Mouse (Mus musculus): Measurements from ENCODE around the gene Mdp1. TPM values are rescaled to one million over a fixed set of nuclear protein-coding genes. Genes with fewer than 3 reads are reported as not detected.

The Mdp1 gene
- polyA plus RNA-seq, 1 experiment: 45.8 TPM

GRCm38 (mm10) chr14:55697226-55697625, 36.9 kb upstream of the Mdp1 start:
- no peaks in the 10 kb centered on the region for H3K4me1 ChIP-seq (replicated peaks; ENCODE audit: control insufficient read depth, insufficient read depth, low read length)
- no peaks in the 10 kb centered on the region for H3K36me3 ChIP-seq (ENCODE audit: control insufficient read depth, insufficient read depth, low read length)
- H3K27ac ChIP-seq (ENCODE audit: control insufficient read depth, insufficient read depth, low read length): no peak overlapping the region
- TF ChIP-seq CTCF (IDR thresholded peaks at IDR 0.05; ENCODE audit: borderline replicate concordance, control insufficient read depth, extremely low read depth, insufficient read depth, low read length, poor library complexity): no peak
- no peak for TF ChIP-seq POLR2A (IDR thresholded peaks at IDR 0.05; ENCODE audit: control insufficient read depth, extremely low read depth, insufficient read depth, low read length, poor library complexity)
- WGBS: 69% methylated on average over 4 of the region's 4 CpGs
- H3K27me3 ChIP-seq (ENCODE audit: control insufficient read depth, insufficient read depth, low read length): no peaks in the 10 kb centered on the region
- no peak overlapping the region for H3K4me3 ChIP-seq (ENCODE audit: control insufficient read depth, insufficient read depth, low read length)
- DNase-seq: no peak

- 74% methylated on average over 10 of the region's 10 CpGs for WGBS
- H3K27me3 ChIP-seq (ENCODE audit: control insufficient read depth, insufficient read depth, low read length): no peaks in the 10 kb centered on the region
- H3K4me3 ChIP-seq (ENCODE audit: control insufficient read depth, insufficient read depth, low read length): no peak overlapping the region
- DNase-seq: no peak
- no peak overlapping the region for H3K27ac ChIP-seq (ENCODE audit: control insufficient read depth, insufficient read depth, low read length)
- no peaks in the 10 kb centered on the region for H3K36me3 ChIP-seq (ENCODE audit: control insufficient read depth, insufficient read depth, low read length)
- TF ChIP-seq CTCF (IDR thresholded peaks at IDR 0.05; ENCODE audit: borderline replicate concordance, control insufficient read depth, extremely low read depth, insufficient read depth, low read length, poor library complexity) (no peak), POLR2A (IDR thresholded peaks at IDR 0.05; ENCODE audit: control insufficient read depth, extremely low read depth, insufficient read depth, low read length, poor library complexity) (no peak)
- no peaks in the 10 kb centered on the region for H3K4me1 ChIP-seq (replicated peaks; ENCODE audit: control insufficient read depth, insufficient read depth, low read length)
Observed at GRCm38 (mm10) chr14:55689433-55689832, 29.1 kb upstream of the Mdp1 start.

GRCm38 (mm10) chr14:55682118-55682493, 21.8 kb upstream of the Mdp1 start:
- no peak for DNase-seq
- Histone ChIP-seq H3K4me3 (ENCODE audit: control insufficient read depth, insufficient read depth, low read length) (peak overlapping the region; percentile 62), H3K27ac (ENCODE audit: control insufficient read depth, insufficient read depth, low read length) (0 out of 2 replicates have a peak overlapping the region, but pooled peaks have one; percentile 29), H3K4me1 (replicated peaks; ENCODE audit: control insufficient read depth, insufficient read depth, low read length) (peaks cover 8% of the 10 kb centered on the region), H3K36me3 (ENCODE audit: control insufficient read depth, insufficient read depth, low read length) (peaks cover 29% of the 10 kb centered on the region), H3K27me3 (ENCODE audit: control insufficient read depth, insufficient read depth, low read length) (no peaks in the 10 kb centered on the region)
- TF ChIP-seq CTCF (IDR thresholded peaks at IDR 0.05; ENCODE audit: borderline replicate concordance, control insufficient read depth, extremely low read depth, insufficient read depth, low read length, poor library complexity) (no peak), POLR2A (IDR thresholded peaks at IDR 0.05; ENCODE audit: control insufficient read depth, extremely low read depth, insufficient read depth, low read length, poor library complexity) (no peak)
- 11% methylated on average over 3 of the region's 3 CpGs for WGBS

- H3K36me3 ChIP-seq (ENCODE audit: control insufficient read depth, insufficient read depth, low read length): peaks cover 34% of the 10 kb centered on the region
- H3K27ac ChIP-seq (ENCODE audit: control insufficient read depth, insufficient read depth, low read length): peak within 1 kb of the TSS; percentile 72
- H3K4me1 ChIP-seq (replicated peaks; ENCODE audit: control insufficient read depth, insufficient read depth, low read length): peaks cover 8% of the 10 kb centered on the region
- WGBS: under 1% methylated on average over 66 of the region's 66 CpGs
- DNase-seq: peak; percentile 91
- H3K4me3 ChIP-seq (ENCODE audit: control insufficient read depth, insufficient read depth, low read length): peak within 1 kb of the TSS; percentile 62
- TF ChIP-seq POLR2A (IDR thresholded peaks at IDR 0.05; ENCODE audit: control insufficient read depth, extremely low read depth, insufficient read depth, low read length, poor library complexity) (0 out of 2 replicates have a peak, but pooled peaks have one; percentile 20), CTCF (IDR thresholded peaks at IDR 0.05; ENCODE audit: borderline replicate concordance, control insufficient read depth, extremely low read depth, insufficient read depth, low read length, poor library complexity) (peak; percentile 92)
- no peaks in the 10 kb centered on the region for H3K27me3 ChIP-seq (ENCODE audit: control insufficient read depth, insufficient read depth, low read length)
Observed at GRCm38 (mm10) chr14:55681160-55682117, 21.1 kb upstream of the Mdp1 start, which contains the start of gene Tinf2. Tinf2 (minus strand) TSS chr14:55681820.

- Histone ChIP-seq H3K4me1 (replicated peaks; ENCODE audit: control insufficient read depth, insufficient read depth, low read length) (peaks cover 8% of the 10 kb centered on the region), H3K27me3 (ENCODE audit: control insufficient read depth, insufficient read depth, low read length) (no peaks in the 10 kb centered on the region), H3K36me3 (ENCODE audit: control insufficient read depth, insufficient read depth, low read length) (peaks cover 39% of the 10 kb centered on the region), H3K4me3 (ENCODE audit: control insufficient read depth, insufficient read depth, low read length) (no peak overlapping the region), H3K27ac (ENCODE audit: control insufficient read depth, insufficient read depth, low read length) (no peak overlapping the region)
- TF ChIP-seq CTCF (IDR thresholded peaks at IDR 0.05; ENCODE audit: borderline replicate concordance, control insufficient read depth, extremely low read depth, insufficient read depth, low read length, poor library complexity): no peak
- TF ChIP-seq POLR2A (IDR thresholded peaks at IDR 0.05; ENCODE audit: control insufficient read depth, extremely low read depth, insufficient read depth, low read length, poor library complexity): no peak
- no peak for DNase-seq
- WGBS: 85% methylated on average over 4 of the region's 4 CpGs
Observed at GRCm38 (mm10) chr14:55677615-55678014, 17.3 kb upstream of the Mdp1 start.

- Histone ChIP-seq H3K27ac (ENCODE audit: control insufficient read depth, insufficient read depth, low read length) (no peak overlapping the region; the same call in 1 of the 2 replicates), H3K27me3 (ENCODE audit: control insufficient read depth, insufficient read depth, low read length) (no peaks in the 10 kb centered on the region), H3K4me3 (ENCODE audit: control insufficient read depth, insufficient read depth, low read length) (no peak overlapping the region), H3K36me3 (ENCODE audit: control insufficient read depth, insufficient read depth, low read length) (peaks cover 15% of the 10 kb centered on the region), H3K4me1 (replicated peaks; ENCODE audit: control insufficient read depth, insufficient read depth, low read length) (peaks cover 3% of the 10 kb centered on the region; the same call in 1 of the 2 replicates)
- WGBS: 62% methylated on average over 7 of the region's 7 CpGs
- TF ChIP-seq CTCF (IDR thresholded peaks at IDR 0.05; ENCODE audit: borderline replicate concordance, control insufficient read depth, extremely low read depth, insufficient read depth, low read length, poor library complexity): no peak
- no peak for TF ChIP-seq POLR2A (IDR thresholded peaks at IDR 0.05; ENCODE audit: control insufficient read depth, extremely low read depth, insufficient read depth, low read length, poor library complexity)
- DNase-seq: no peak
Observed at GRCm38 (mm10) chr14:55672741-55673060, 12.4 kb upstream of the Mdp1 start.

Data from thymus, adult 2 months (tissue).